Mouse (Mus musculus): ENCODE measurements around the gene Zbtb48.
A peak's percentile ranks its signal among the peaks of the same experiment; 100 is the strongest.

Gene Zbtb48

DNA sequence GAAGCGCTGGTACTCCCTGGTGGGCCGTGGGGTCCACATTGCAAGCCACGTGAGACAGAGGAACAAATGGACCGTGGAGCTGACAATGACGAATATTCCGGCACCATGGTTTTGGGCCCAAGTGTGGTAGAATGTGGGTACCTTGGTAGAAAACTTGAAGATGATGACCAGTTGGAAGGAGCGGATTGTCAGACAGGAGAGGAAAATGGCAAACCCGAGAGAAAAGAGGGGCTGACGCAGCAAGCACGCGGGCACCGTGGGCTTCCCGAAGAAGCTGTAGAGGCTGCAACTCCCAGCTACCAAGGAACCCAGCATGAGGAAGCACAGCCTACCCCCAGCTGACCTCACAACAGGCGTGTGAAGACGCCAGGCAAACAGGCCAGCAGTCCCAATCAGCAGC, 985 bp upstream of the Zbtb48 start:
- DNase-seq = no peak

DNA sequence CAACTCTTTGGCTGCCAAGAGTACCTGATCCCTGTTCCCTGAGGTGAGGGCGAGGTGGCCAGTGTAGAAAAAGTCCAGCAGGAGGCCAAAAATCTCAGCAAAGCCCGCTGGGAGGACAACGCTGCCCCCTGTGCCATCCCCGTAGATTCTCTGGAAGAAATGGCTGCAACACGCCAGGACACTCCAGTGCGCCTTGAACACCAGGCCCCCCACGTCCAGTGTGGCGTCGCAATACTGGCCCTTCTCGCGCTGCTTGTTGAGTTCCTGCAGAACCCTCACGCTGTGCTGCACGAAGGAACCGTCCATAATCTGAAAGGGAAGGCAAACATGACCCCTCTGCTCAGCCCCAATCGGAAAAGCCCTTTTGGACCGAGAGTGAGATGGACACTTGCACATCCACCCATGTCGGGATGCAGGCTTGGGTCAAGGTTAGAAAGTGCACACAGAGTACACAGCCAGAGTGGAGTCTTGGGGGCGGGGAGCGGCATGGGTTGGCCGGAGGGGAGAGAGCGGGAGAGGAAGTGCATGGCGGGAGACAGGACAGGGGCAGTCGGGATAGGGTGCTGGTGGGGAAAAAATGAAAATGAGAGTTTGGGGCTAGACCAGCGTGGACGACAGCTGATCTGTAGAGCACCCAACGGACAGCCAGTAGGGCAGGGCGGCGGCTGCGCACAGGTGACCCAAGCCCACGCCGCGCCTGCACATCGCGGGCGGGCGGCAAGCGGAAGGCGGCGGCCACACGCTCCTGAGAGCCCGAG, 541 bp downstream of the Zbtb48 start:
- peak; percentile 59 for DNase-seq

DNA sequence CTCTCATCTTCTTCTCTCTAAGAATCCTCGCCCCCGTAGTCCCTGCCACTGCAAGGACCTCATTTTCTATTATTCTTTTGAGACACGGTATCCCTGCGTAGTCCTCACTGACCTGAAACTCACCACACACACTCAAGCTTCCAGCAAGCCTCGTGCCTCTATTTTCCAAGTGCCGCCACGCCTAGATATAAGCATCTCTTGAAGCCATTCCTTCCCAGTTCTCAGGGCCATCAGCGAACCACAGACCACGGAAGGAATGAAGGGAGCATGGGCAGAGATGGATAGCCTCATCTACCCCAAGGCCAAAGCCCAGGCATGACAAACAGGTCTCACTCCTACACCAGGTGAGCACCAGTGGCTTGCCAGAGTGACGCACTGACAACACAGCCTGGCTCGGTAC, 2.9 kb downstream of the Zbtb48 start:
- no peak for DNase-seq

DNA sequence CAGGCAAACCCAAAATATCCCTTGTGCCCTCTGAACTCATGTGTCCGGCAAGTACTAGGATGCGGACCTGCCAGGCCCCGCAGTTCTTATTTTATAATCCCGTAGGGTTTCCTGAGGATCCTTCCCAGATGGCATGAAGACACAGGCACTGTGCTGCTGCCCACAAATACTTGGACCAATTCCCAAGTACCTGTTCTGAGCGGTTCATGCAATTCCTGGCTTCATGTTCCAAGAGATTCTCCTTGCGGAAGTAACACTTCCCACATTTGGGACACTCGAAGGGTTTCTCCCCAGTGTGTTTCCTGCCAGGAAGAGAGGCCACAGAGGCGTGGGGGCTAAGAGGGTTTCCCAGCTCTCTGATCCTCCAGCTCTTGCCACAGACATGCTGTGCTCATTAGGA, 5.0 kb downstream of the Zbtb48 start:
- no peak for DNase-seq

DNA sequence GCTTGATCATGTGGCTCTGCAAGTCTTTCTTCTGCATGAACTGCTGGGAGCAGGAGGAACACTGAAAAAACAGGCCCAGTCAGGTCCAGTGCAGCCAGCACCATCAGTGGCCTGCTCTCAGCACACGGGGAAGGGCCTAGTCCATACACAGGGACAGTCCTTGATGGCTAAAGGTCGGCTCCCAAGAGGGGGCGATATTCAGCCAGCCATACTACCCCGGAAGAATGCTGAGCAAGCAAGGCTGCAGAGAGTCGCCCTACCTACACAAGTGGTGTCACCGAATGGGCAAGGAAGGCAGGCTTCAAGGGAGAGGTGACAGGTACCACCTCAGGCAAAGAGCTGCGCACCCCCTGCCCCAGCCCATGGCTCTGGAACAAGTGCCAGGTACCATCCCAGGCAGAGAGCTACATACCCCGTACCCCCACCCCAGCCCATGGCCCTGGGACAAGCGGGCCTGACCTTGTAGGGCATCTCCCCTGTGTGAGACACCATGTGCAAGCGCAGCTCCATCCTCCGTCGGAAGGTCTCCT, 5.8 kb downstream of the Zbtb48 start:
- no peak for DNase-seq

DNA sequence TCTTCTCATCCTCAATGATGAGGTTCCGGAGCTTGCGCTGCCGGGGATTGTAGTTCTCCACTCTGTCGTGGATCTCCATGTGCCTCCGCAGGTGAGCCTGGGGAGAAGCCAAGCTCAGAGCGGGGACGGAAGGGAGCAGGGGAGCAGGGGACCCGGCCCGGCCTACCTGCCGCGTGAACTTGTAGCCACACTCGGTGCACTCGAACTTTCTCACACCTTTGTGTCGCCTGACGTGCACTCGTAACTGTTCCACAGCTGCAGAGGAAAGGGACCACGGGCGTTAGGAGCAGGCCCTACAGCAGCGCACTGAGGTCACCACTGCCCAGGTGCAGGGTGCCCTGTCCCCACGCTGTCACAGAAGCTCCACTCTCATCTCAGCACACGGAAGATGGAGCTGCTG, 7.4 kb downstream of the Zbtb48 start:
- DNase-seq = no peak

DNA sequence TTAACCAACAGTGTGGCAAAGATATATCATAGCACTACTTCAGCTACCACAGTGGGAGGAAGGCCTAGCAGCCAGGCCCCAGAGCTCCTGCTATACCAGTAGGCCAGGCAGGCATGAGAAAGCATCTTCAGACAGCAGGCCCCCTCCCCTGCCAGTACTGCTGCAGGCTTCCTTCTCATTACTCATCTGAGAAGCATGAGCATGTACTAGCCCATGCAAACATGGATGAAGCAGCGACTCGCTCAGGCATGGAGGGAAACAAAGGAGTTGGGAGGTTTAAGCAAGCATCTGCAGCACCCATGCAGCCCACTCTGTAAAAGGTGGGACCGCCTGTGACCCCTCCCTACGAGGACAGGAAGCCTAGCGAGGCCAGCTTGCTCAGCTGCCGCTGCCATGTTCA, 8.4 kb downstream of the Zbtb48 start:
- no peak for DNase-seq

DNA sequence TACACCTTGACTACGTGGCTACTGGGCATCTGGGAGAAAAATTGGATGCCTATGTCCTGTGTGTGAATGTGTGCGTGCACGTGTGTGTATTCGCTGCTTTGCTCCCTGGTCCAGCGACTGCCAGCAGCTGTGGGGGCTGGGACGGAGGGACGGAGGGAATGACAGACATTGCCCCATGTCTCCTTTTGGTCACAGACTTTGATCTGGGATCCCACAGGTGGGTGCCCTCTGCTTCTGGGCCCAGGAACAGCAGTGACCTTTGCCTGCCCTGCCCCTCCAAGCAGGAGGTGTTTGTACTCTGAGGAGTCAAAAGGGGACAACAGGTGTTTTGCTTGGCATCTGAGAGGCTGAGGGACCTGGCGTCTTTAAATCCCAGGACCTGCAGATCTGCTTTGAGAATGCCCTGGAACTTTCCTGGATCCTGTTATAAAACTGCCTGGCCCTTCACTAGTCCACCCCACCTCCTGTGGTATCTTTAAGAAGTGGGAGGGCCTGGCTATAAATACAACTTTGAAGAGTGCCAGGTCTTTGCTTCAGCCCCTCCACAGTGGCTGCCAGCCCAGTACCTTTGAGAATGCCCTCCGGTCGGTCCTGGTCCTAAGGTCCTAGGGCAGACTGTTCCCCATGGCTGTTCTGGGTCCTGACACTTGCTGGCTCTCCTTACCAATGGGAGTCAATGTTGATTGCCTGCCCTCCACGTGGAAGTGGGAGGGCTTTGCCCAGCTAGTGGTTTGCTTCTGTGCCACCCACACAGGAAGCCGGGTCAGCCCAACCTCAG, 14.2 kb downstream of the Zbtb48 start:
- DNase-seq = no peak

DNA sequence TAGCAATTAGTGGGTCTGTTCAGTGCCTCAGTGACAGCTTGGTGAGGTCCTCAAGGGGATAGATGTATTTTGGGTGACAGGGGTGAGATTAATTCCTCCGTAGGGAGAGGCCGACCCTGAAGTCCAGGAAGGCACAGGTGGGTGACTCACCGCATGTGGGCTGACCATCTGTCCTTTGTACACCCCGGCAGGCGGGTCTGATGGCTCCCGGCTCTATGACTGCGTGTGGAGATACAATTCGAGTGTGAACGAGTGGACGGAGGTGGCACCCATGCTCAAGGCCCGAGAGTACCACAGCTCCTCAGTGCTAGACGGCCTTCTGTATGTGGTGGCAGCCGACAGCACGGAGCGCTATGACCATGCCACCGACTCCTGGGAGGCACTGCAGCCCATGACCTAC, 15.4 kb downstream of the Zbtb48 start:
- DNase-seq = no peak

DNA sequence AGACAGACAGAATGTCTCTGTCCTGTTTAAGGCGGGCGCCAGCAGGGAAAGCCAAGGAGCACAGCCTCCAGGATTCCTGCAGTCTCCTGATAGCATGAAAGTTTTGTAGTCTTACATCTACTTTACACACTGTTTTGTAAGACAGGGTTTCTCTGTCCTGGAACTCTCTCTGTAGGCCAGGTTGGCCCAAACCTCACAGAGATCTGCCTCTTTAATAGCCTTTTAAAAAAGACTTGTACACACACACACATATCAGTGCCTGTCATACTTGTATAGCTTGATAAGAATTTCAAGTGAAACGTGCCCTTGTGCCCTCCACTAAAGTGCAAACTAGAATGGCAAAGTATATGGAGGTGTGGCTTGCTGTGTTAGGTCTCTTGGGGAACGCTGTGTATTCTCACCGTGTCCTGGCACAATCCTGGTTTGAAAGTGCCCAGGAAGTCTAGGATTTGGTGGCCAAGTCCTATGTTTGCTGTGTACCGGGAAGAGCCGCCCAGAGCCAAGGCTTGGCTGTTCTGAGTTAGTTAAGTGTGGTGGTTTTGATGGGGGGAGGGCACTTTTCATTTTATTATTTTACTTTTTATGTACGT, 16.2 kb downstream of the Zbtb48 start:
- no peak for DNase-seq

DNA sequence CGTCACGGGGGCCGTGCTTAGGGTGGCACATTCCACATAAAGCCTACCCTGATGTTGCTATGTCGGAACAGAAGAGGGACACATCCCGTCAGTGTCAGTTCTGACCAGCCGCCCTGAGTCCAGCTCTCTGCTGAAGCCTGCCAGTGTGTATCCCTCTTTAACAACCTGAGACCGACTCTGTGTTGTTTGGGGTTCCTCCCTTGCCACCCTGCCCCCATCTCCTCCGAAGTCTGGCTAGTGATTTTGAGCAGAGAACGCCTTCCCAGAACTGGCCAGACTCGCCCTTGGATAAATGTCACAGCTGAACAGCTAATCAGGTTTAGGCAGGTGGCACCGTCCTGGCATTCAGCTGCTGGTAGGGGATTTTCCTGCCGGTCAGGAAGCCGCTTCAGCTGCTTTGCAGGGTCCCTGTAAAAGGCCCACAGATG, 16.8 kb downstream of the Zbtb48 start:
- DNase-seq = no peak

DNA sequence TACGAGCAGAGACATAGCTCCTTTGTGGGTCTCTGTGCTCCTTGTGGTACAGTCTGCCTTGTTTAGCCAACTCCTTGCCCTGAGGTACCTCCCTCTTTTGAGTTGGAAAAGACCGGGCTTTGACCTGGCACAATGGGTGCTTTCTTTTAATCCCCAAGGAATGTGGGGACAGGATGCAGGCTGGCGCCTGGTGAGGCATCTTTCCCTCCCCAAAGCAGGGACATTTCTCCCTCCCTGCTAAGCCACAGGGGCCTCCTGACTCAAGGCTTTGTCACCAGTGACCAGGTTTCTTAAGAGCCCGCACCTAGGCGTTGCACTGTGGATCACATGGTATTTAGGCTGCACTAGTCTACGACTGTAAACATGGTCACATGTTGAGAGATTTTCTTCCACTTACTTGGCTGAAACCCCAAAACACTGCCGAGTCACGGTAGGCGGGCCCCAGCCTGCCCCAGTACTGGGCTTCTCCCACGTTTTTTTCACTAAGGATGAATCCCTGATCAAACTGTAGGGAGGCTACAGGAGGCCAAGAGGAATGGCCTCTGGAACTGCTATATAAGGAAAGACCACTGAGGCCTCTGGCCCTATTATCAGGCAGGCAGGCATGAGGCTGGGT, 17.3 kb downstream of the Zbtb48 start:
- peak; percentile 63 for DNase-seq

DNA sequence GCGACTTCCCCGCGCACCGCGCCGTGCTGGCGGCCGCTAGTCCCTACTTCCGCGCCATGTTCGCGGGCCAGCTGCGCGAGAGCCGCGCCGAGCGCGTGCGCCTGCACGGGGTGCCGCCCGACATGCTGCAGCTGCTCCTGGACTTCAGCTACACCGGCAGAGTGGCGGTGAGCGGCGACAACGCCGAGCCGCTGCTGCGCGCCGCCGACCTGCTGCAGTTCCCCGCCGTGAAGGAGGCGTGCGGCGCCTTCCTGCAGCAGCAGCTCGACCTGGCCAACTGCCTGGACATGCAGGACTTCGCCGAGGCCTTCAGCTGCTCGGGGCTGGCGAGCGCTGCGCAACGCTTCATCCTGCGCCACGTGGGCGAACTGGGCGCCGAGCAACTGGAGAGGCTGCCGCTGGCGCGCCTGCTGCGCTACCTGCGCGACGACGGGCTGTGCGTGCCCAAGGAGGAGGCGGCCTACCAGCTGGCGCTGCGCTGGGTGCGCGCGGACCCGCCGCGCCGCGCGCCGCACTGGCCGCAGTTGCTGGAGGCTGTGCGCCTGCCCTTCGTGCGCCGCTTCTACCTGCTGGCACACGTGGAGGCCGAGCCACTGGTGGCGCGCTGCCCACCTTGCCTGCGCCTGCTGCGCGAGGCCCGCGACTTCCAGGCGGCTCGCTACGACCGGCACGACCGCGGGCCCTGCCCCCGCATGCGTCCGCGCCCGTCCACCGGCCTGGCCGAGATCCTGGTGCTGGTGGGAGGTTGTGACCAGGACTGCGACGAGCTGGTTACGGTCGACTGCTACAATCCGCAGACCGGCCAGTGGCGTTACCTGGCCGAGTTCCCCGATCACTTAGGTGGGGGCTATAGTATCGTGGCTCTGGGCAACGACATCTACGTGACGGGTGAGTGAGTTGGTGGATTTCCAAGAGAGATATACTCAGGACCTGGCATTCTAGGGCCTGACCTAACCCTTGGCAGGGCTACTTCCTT, 18.1 kb downstream of the Zbtb48 start:
- peak; percentile 84 for DNase-seq

DNA sequence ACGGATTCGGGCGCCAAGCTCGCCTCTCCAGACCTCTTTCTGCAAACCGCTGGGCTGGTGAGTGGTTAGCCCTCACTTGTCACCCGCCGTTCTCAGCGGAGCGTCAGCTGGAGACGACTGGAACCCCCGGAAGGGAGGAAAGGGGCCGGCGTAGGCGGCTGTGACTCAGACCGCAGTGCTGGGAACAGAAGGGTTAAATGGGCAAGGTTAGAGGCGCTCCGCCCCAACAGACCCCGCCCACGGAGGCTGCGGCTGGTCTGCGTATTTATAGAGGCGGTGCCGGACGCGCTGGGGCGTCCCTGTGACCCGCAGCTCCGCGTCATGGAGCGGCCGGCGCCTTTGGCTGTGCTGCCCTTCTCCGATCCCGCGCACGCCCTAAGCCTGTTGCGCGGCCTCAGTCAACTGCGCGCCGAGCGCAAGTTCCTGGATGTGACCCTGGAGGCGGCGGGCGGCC, 18.8 kb downstream of the Zbtb48 start, which contains the start of gene Klhl21:
Klhl21 (plus strand) TSS at position 182 of the 454 bp plus-strand sequence.
- peak; percentile 98 for DNase-seq

DNA sequence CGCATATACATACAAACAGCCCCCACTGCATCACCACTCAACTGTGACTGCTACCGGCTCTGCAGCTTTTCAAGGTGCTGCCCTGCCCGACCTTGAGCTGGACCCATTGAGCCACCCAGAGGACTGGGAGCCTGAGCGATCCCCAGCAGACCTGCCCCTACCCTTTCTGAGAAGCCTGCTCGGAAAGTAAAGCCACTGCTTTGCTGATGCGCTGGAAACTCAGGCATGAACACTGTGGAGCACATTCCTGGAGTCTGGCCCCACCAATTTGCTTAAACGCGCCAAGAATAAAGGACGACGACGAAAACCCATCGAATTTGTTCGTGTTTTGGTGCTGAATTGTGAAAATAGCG, 19.3 kb downstream of the Zbtb48 start:
- no peak for DNase-seq

DNA sequence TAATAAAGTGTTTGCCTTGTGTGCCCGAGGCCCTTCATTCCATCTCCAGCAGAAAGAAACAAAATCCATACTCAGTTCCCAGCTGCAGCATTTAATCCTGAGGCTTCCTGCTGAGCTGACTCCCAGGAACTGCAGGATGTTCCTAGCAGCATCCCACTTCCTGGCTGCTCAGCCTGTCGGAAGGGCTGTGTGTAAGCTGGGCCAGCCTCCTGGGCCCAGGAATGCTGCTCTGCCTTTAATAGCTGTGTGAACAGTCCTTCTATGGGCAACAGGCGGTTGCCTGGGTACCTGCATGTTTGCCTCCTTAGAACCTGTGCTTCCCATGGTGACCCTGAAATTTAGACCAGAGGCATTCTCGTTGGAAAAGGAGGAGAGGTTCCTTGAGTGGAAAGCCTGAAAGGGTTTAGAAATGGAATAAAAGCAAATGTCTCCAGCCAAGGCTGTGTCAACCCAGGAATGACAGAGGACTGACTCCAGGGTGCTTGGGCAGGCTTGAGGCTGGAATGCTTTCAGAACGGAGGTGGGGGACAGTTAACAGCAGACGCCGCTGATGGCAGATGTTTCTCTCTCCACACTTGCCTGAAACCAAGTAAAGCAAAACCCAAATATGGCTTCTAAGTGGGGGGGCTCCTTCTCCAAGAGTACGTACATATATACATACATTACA, 19.9 kb downstream of the Zbtb48 start:
- peak; percentile 68 for DNase-seq

DNA sequence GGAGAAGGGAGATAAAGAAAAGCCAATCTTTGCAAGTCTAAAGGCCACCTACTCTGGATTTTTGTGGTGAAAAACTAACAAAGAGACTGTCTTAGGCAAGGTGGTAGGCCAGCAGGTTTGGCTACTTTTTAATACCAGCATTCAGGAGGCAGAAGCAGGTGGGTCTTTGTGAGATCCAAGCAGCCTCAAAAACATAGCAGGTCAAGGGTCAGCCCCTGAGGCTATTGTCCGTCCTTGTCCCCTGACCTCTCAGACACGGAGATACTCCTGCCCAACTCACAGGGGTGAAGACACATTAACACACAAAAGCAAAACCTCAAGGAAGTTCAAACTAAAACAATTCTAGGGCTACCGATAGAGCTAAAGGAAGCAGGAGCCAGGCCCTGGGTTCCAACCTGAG, 20.7 kb downstream of the Zbtb48 start:
- DNase-seq = no peak

DNA sequence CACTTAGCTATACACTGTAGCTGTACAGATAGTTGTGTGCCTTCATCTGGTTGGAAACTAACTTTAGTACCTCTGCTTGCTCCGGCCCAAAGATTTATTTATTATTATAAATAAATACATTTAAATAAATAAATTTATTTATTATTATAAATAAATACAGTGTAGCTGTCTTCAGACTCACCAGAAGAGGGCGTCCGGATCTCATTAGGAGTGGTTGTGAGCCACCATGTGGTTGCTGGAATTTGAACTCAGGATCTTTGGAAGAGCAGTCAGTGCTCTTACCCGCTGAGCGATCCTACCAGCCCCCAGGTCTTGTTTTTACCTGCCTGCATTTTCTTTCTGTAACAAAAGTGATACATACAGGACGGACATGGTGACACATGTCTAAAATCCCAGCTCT, 21.3 kb downstream of the Zbtb48 start:
- DNase-seq = no peak

DNA sequence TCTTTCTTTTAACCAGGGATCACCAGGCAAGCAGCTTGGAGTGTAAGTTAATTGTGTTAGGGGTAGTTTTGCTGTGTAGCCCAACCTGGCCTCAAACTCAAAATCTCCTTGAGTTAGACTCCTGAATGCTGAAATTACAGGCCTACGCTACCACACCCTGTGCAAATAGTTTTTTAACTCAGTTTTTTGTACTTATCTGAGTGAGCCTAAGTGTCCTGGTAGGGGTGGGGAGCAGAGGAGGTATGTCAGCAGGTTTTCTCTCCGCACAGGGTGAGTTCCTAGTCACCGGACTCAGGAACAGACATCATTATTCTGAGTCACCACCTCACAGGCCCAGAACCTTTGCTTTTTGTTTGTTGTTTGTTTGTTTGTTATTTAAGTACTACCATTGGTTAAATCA, 25.4 kb downstream of the Zbtb48 start:
- DNase-seq = no peak

DNA sequence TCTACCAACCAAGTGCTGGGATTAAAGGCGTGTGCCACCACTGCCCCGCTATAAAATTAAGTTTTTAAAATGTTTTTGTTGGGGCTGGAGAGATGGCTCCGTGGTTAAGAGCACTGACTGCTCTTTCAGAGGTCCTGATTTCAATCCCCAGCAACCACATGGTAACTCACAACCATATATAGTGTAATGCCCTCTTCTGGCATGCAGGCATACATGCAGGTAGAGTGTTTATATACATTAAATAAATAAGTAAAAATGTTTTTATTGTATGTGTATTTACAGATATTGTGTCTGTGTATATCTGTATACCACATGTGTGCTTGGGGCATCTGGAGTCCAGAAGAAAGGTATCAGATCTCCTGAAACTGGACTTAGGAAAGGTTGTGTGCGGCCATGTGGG, 26.1 kb downstream of the Zbtb48 start:
- DNase-seq = no peak

DNA sequence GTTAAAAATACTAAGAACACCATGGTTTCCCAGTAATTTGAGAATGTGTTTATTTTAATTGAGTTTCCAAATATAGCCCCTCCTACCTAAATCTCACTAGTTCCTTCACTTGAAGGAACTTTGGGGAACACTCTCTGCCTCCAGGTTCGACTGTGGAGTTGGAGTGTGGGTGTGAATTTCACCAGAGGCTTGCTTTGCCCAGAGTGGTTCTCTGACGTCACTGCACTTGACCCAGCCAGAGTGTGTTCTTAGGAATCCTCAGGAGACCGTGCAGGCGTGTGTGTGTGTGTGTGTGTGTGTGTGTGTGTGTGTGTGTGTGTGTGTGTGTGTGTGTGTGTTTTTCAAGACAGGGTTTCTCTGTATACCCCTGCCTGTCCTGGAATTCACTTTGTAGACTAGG, 26.6 kb downstream of the Zbtb48 start:
- DNase-seq = peak; percentile 76

All from lung, postnatal 10 days (tissue).